Mouse (Mus musculus) activated CD4-positive, CD25-positive, alpha-beta regulatory T cell (primary cell): Measurements from ENCODE around the gene Eno1. TPM values are rescaled to one million over a fixed set of nuclear protein-coding genes. Genes with fewer than 3 reads are reported as not detected.

Experiments used
- polyA plus RNA-seq, 2 experiments: library from polyadenylated mRNA; unstranded; fragments of 100-300 nt; shearing (Covaris generic); gene quantifications; one replicate each; pipeline ENCODE4 v1.2.1; 2017

The Eno1 gene
- polyA plus RNA-seq, result 1,000 to 10,000 TPM; 1,067 to 1,384 TPM

GRCm38 (mm10) chr4:150236521-150237481, at the start of gene Eno1:
Gene Eno1, plus strand, starts transcription at chr4:150236721.

DNA sequence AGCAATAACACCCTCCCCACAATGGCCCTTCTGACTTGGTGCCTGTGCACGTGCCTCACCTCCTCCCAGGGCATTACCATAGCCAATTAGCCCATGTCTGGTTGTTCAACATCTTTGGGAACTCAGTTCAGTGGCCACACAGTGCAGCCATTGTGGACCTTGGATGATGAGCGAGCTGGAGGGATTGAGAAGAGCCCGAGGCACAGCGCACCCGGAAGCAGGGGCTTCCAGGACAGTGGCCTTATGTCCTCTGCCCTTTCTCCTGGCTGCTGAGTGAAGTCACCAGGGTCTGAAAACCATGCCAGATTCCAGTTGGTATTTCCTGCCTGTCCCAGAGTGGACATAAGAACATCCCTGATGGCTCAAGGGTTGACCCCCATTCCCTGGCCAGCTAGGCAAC, 35.3 kb upstream of the Eno1 start, which contains the start of gene Car6:
Car6 (minus strand) TSS at position 101 of the 400 bp plus-strand sequence.

DNA sequence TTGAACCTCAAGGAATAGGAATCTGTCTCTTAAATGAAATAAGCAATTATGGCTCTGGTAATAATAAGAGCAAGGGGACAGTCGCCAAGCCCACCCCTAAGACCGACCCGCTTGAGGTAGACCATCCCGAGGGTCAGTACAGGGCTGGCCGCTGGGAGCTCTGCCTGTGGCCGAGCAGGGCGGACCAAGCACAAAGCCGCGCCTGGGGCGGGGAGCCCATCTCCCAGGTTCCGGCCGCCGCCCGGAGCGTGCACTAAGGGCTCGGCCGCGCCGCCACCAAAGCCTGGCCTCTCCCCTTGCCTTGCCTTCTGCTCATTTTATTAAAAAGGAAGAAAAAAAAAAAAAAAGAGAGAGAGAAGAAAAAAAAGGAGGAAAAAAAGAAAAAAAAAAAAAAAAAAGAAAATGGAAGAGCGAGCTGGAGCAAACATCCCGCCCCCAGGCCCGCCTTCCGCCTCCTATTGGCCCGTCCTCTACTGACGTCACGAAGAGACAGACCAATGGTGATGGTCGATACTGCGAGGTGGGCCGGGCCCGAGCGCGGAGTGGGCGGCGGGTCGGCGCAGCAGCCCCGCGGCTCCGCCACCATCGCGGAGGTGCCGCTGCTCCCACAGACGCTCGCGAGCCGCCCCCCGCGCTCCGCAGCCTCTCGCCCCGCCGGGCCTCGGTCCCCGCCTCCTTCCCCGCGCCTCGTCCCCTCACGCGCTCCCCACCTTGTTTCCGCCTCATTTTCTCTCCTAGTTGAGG, 44.7 kb downstream of the Eno1 start, which contains the start of gene Rere:
Rere (plus strand) TSS at position 629 of the 744 bp plus-strand sequence.

Other genes with a start within 250 kb of the Eno1 start
- 10 to 100 TPM in 1 of 2 experiments, 1 to 10 TPM in 1; 4.9 to 11.0 TPM for gene H6pd, start 227.7 kb upstream of the Eno1 start, polyA plus RNA-seq
- under 1 TPM; 0.25 to 0.58 TPM for gene Gpr157, start 149.4 kb upstream of the Eno1 start, polyA plus RNA-seq
- under 1 TPM in 1 of 2 experiments, not detected in 1; 0.05 TPM for gene Slc2a5, start 117.4 kb upstream of the Eno1 start, polyA plus RNA-seq
- not detected for gene Slc2a7, start 87.7 kb upstream of the Eno1 start, polyA plus RNA-seq
- not detected for gene Car6, start 35.4 kb upstream of the Eno1 start, polyA plus RNA-seq
- 10 to 100 TPM; 31.7 to 35.5 TPM for gene Rere, start 44.9 kb downstream of the Eno1 start, polyA plus RNA-seq